Mouse (Mus musculus) G1E (cell line): ENCODE data around the gene Fam129a. TPM values are rescaled to one million over a fixed set of nuclear protein-coding genes. Genes with fewer than 3 reads are reported as not detected.

ENCODE experiments used
- ATAC-seq: 2 replicates; pipeline ENCODE4 v1.8.0; 2016; ENCODE audit warnings: mild to moderate bottlenecking; ENCODE audit not compliant: insufficient number of reproducible peaks, poor library complexity, low FRiP score, severe bottlenecking; ENCODE audit errors: extremely low read depth
- DNase-seq: peaks from one replicate; pipeline ENCODE4 v3.0.0; 2012; ENCODE audit warnings: low spot score
- H3K27me3 ChIP-seq: 2 replicates; pipeline ENCODE4 v1.6.1; 2012; ENCODE audit warnings: mild to moderate bottlenecking, low read length, inconsistent platforms; ENCODE audit not compliant: insufficient read depth
- H3K36me3 ChIP-seq: replicated peaks from 2 replicates; pipeline ENCODE3; 2012; ENCODE audit warnings: mild to moderate bottlenecking, inconsistent platforms
- H3K4me1 ChIP-seq: 2 replicates; pipeline ENCODE4 v1.6.1; 2012; ENCODE audit warnings: low read depth, low read length, inconsistent platforms, mixed read lengths; ENCODE audit not compliant: insufficient read depth
- H3K4me3 ChIP-seq: 2 replicates; pipeline ENCODE4 v1.5.1; 2012; ENCODE audit warnings: low read depth, mild to moderate bottlenecking, inconsistent platforms, low read length, moderate library complexity, mixed read lengths
- H3K9me3 ChIP-seq: replicated peaks from 2 replicates; pipeline ENCODE4 v1.6.1; 2012; ENCODE audit warnings: inconsistent platforms
- CTCF ChIP-seq: IDR thresholded peaks from 2 replicates; pipeline ENCODE4 v1.5.1; 2012; ENCODE audit warnings: low read depth, low read length, inconsistent platforms, mixed read lengths
- GATA1 ChIP-seq: IDR thresholded peaks from 2 replicates; pipeline ENCODE4 v1.6.1; 2012; ENCODE audit warnings: borderline replicate concordance, low read length, inconsistent platforms, mixed read lengths
- GATA2 ChIP-seq: IDR thresholded peaks from 2 replicates; pipeline ENCODE4 v1.6.1; 2012; ENCODE audit warnings: low read depth, low read length, inconsistent platforms, borderline replicate concordance
- POLR2AphosphoS5 ChIP-seq: IDR thresholded peaks from 2 replicates; pipeline ENCODE4 v1.6.1; 2012; ENCODE audit warnings: low read depth, low read length, inconsistent platforms; ENCODE audit not compliant: insufficient replicate concordance
- TAL1 ChIP-seq: conservative IDR thresholded peaks from 2 replicates; pipeline ENCODE4 v1.6.1; 2012; ENCODE audit warnings: low read depth, low read length, inconsistent platforms, mixed read lengths
- polyA plus RNA-seq: library from polyadenylated mRNA; stranded (reverse); fragments of >175 nt; gene quantifications from 2 replicates; pipeline ENCODE4 v1.2.3, GENCODE M21; 2012
- total RNA-seq, 2 experiments: library from RNA; stranded (forward) in 1 of 2; stranded (reverse) in 1 of 2; fragments of 200-1000 nt in 1 of 2; fragments of >200 nt in 1 of 2; fragmentation: Nextera tagmentation in 1 of 2; gene quantifications; 2 replicates each; pipeline ENCODE4 v1.2.3; 2014 to 2017

The Fam129a gene
- total and polyA plus RNA-seq, 3 experiments = 0.60 TPM; not detected in 2

GRCm38 (mm10) chr1:151630251-151630628 is 59.3 kb downstream of the Fam129a start:
- peaks cover 2% of the 10 kb centered on the region; the same call in 1 of the 2 replicates for H3K9me3 ChIP-seq
- DNase-seq = no peak
- TF ChIP-seq GATA2 (no peak), GATA1 (no peak), TAL1 (no peak), POLR2AphosphoS5 (no peak), CTCF (no peak)
- no peak overlapping the region for H3K4me3 ChIP-seq
- no peaks in the 10 kb centered on the region for H3K4me1 ChIP-seq
- H3K36me3 ChIP-seq = no peaks in the 10 kb centered on the region
- no peak for ATAC-seq
- H3K27me3 ChIP-seq = no peaks in the 10 kb centered on the region; the same call in 1 of the 2 replicates

- no peak for DNase-seq
- H3K4me1 ChIP-seq = no peaks in the 10 kb centered on the region
- TF ChIP-seq GATA2 (no peak), GATA1 (no peak), CTCF (no peak), POLR2AphosphoS5 (no peak), TAL1 (no peak)
- peaks cover 2% of the 10 kb centered on the region; the same call in 1 of the 2 replicates for H3K9me3 ChIP-seq
- H3K4me3 ChIP-seq = no peak overlapping the region
- no peak for ATAC-seq
- H3K36me3 ChIP-seq = no peaks in the 10 kb centered on the region
- no peaks in the 10 kb centered on the region; the same call in 1 of the 2 replicates for H3K27me3 ChIP-seq
These were observed 60.1 kb downstream of the Fam129a start for GRCm38 (mm10) chr1:151631061-151631460.

GRCm38 (mm10) chr1:151631703-151632294 is 60.8 kb downstream of the Fam129a start:
- H3K4me3 ChIP-seq = no peak overlapping the region
- peaks cover 2% of the 10 kb centered on the region; the same call in 1 of the 2 replicates for H3K9me3 ChIP-seq
- no peak for TF ChIP-seq CTCF
- no peak for TF ChIP-seq TAL1
- TF ChIP-seq POLR2AphosphoS5 = no peak
- TF ChIP-seq GATA2 = no peak
- TF ChIP-seq GATA1 = no peak
- no peak for DNase-seq
- no peak for ATAC-seq
- no peaks in the 10 kb centered on the region; the same call in 1 of the 2 replicates for H3K27me3 ChIP-seq
- no peaks in the 10 kb centered on the region for H3K4me1 ChIP-seq
- no peaks in the 10 kb centered on the region for H3K36me3 ChIP-seq

- no peak for TF ChIP-seq TAL1
- no peak for TF ChIP-seq CTCF
- no peak for TF ChIP-seq GATA2
- no peak for TF ChIP-seq POLR2AphosphoS5
- Histone ChIP-seq H3K4me1 (no peaks in the 10 kb centered on the region), H3K27me3 (no peaks in the 10 kb centered on the region; the same call in 1 of the 2 replicates), H3K9me3 (peaks cover 2% of the 10 kb centered on the region; the same call in 1 of the 2 replicates), H3K4me3 (no peak overlapping the region), H3K36me3 (no peaks in the 10 kb centered on the region)
- no peak for ATAC-seq
- no peak for DNase-seq
These were observed 61.8 kb downstream of the Fam129a start for GRCm38 (mm10) chr1:151632567-151633356.

GRCm38 (mm10) chr1:151636637-151637036 is 65.7 kb downstream of the Fam129a start:
- no peaks in the 10 kb centered on the region for H3K36me3 ChIP-seq

GRCm38 (mm10) chr1:151637351-151637922 is 66.5 kb downstream of the Fam129a start:
- Histone ChIP-seq H3K27me3 (0 out of 2 replicates have a peak, but pooled peaks cover 2% of the 10 kb centered on the region), H3K4me1 (no peaks in the 10 kb centered on the region), H3K4me3 (no peak overlapping the region), H3K9me3 (peaks cover 2% of the 10 kb centered on the region; the same call in 1 of the 2 replicates), H3K36me3 (no peaks in the 10 kb centered on the region)
- TF ChIP-seq GATA1 (no peak), GATA2 (no peak), POLR2AphosphoS5 (no peak), CTCF (no peak)
- no peak for ATAC-seq
- no peak for DNase-seq

More at GRCm38 (mm10) chr1:151636637-151637036, 65.7 kb downstream of the Fam129a start:
- Histone ChIP-seq H3K9me3 (peaks cover 2% of the 10 kb centered on the region; the same call in 1 of the 2 replicates), H3K27me3 (0 out of 2 replicates have a peak, but pooled peaks cover 2% of the 10 kb centered on the region), H3K4me3 (no peak overlapping the region), H3K4me1 (no peaks in the 10 kb centered on the region)
- no peak for DNase-seq
- TF ChIP-seq GATA2 = no peak
- TF ChIP-seq POLR2AphosphoS5 = no peak
- no peak for TF ChIP-seq TAL1
- TF ChIP-seq CTCF = no peak
- no peak for TF ChIP-seq GATA1
- ATAC-seq = no peak
